Mouse (Mus musculus) ES-E14 (cell line): ENCODE measurements at regions not wholly inside any gene's neighbourhood (a gene's known extent, or its start where the extent isn't known, plus 50 kb on each side); places are given as distances from the start of the nearest gene placed in this dataset.

ENCODE experiments used
- DNase-seq: peaks from one replicate; pipeline ENCODE4 v3.0.0-alpha.2; 2013; ENCODE audit warnings: low read depth, low spot score
- H3K27ac ChIP-seq: 2 replicates; pipeline ENCODE4 v1.5.1; 2012; ENCODE audit warnings: low read depth, mild to moderate bottlenecking, low read length, moderate library complexity, mixed read lengths; ENCODE audit not compliant: poor library complexity, insufficient read depth, severe bottlenecking
- H3K36me3 ChIP-seq: 2 replicates; pipeline ENCODE4 v1.6.1; 2012; ENCODE audit warnings: mild to moderate bottlenecking, low read length, moderate library complexity, mixed read lengths; ENCODE audit not compliant: control insufficient read depth, poor library complexity, insufficient read depth, severe bottlenecking
- H3K4me1 ChIP-seq, 2 experiments: fragments of 150-350 bp in 1 of 2; sonication (generic) in 1 of 2; 2 replicates each; pipeline ENCODE4 v1.6.1; 2012; ENCODE audit warnings: low read length in 2 of 2, mild to moderate bottlenecking in 1 of 2, mixed read lengths in 1 of 2; ENCODE audit not compliant: control insufficient read depth in 2 of 2, insufficient read depth in 2 of 2, poor library complexity in 1 of 2
- H3K4me3 ChIP-seq, 2 experiments: fragments of 150-350 bp in 1 of 2; sonication (generic) in 1 of 2; 2 replicates each; pipeline ENCODE4 v1.5.1; 2012; ENCODE audit warnings: low read length in 2 of 2, low read depth in 1 of 2, mild to moderate bottlenecking in 1 of 2, mixed read lengths in 1 of 2; ENCODE audit not compliant: insufficient read depth in 1 of 2, poor library complexity in 1 of 2, severe bottlenecking in 1 of 2
- H3K9ac ChIP-seq: 2 replicates; pipeline ENCODE4 v1.6.1; 2012; ENCODE audit warnings: low read depth, mild to moderate bottlenecking, low read length, mixed read lengths; ENCODE audit not compliant: poor library complexity, insufficient read depth, severe bottlenecking
- H3K9me3 ChIP-seq: fragments of 150-350 bp; sonication (generic); 2 replicates; pipeline ENCODE4 v1.6.1; 2012; ENCODE audit warnings: low read depth, mild to moderate bottlenecking, low read length; ENCODE audit not compliant: control insufficient read depth, insufficient read depth
- CHD2 ChIP-seq: IDR thresholded peaks from 2 replicates; pipeline ENCODE4 v1.6.1; 2014; ENCODE audit warnings: mild to moderate bottlenecking, low read depth, low read length, inconsistent platforms
- HCFC1 ChIP-seq: IDR thresholded peaks from 2 replicates; pipeline ENCODE4 v1.6.1; 2012; ENCODE audit warnings: low read length, inconsistent platforms, borderline replicate concordance; ENCODE audit not compliant: insufficient read depth
- MAFK ChIP-seq: IDR thresholded peaks from 2 replicates; pipeline ENCODE4 v1.6.1; 2014; ENCODE audit warnings: mild to moderate bottlenecking, low read depth, low read length, inconsistent platforms; ENCODE audit not compliant: insufficient read depth
- ZC3H11A ChIP-seq: IDR thresholded peaks from 2 replicates; pipeline ENCODE4 v1.6.1; 2012; ENCODE audit warnings: low read depth, mild to moderate bottlenecking, inconsistent platforms, low read length, borderline replicate concordance
- ZNF384 ChIP-seq: IDR thresholded peaks from 2 replicates; pipeline ENCODE4 v1.6.1; 2012; ENCODE audit warnings: low read depth, low read length, inconsistent platforms
- in situ Hi-C, 2 experiments: fragments of 600-800 bp; cut with MboI; formaldehyde crosslinking; loops; one replicate each; pipeline ENCODE4 v1.15.1; 2025; ENCODE audit warnings: low sequenced_read_pairs in 2 of 2, inconsistent platforms in 1 of 2; ENCODE audit not compliant: unreplicated experiment in 2 of 2

DNA sequence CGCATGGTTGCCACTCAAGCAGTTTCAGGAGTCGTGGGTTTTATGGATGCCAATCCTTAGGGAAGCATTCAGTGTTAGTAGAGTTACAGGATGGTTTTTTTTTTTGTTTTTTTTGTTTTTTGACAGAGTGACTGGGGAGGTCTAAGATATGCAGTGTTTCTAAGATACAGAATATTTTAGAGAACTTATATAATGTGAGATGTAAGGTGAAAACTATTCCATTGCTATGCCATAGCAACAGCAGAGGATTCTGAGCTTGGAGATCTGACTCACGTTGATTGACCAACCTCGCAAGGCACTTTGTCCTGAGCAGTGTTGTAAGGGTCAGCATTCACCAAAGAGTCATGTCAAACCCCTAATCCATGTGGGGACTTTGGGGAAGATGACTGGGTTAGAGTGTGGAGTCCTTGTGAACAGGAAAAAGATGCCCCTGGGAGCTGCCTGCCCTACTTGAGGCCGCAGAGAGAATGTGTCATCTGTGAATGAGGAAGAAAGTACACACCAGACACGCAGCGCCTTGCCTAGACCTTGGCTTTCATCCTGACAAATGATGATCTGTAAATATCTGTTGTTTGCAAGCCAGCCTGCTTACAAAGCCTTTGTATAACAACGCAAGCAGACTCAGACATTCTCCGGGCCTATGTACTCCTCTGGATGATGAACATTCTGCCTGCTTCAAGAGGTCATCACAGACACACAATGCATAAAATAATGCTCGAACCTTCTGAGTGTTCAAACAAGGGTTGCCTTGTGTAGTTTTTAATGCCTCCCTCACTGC, 118.3 kb downstream of the Adamts15 start:
- Histone ChIP-seq H3K4me1 (no peaks in the 10 kb centered on the region), H3K9me3 (no peaks in the 10 kb centered on the region), H3K9ac (no peak overlapping the region), H3K4me3 (no peak overlapping the region), H3K36me3 (no peaks in the 10 kb centered on the region), H3K27ac (no peak overlapping the region)
- TF ChIP-seq MAFK (no peak), ZNF384 (no peak), ZC3H11A (no peak), HCFC1 (no peak), CHD2 (no peak)
- no peak for DNase-seq
- in situ Hi-C loops: no loop called here

GRCm38 (mm10) chr9:30802826-30803225, 119.4 kb downstream of the Adamts15 start:
- in situ Hi-C loops: no loop called here
- no peak overlapping the region for H3K27ac ChIP-seq

DNA sequence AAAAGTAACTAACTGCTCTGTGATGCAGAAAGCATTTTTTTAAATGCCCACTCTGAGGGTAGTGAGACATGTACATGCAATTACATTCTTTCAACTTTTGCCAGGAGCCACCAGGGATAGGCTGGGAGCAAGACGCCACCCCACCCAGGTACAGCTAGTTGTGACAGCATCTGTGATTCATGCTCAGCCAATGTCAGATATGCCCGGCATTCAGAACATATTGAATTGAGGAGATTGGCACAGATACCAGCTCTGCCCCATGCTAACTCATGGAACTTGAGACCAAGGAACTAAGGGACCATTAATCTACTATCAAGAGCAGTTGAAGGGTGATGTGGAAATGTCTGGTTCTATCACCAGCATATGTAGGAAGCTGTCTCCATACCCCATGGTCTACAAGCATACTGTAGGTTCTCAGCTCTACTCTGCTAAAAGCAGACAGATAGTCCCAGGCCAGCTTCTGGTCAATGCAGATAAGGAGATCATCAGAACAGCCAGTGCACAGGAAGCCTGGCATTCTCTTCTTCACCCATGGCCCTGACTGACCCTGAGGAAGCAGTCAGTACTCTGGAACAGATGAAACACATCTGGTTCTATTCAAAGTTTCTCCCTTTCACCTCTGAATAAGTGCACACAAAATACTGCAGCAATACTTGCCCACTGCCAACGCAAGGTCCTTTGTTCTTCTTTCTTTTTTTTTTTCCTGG, 127.4 kb downstream of the Adamts15 start:
- no peaks in the 10 kb centered on the region for H3K9me3 ChIP-seq
- H3K9ac ChIP-seq: no peak overlapping the region
- in situ Hi-C loops: no loop called here
- no peak overlapping the region for H3K27ac ChIP-seq
- no peak for DNase-seq
- TF ChIP-seq HCFC1: no peak
- TF ChIP-seq MAFK: no peak
- TF ChIP-seq ZNF384: no peak
- no peak for TF ChIP-seq CHD2
- no peaks in the 10 kb centered on the region for H3K4me1 ChIP-seq
- no peak overlapping the region for H3K4me3 ChIP-seq
- no peaks in the 10 kb centered on the region for H3K36me3 ChIP-seq

More at GRCm38 (mm10) chr9:30802826-30803225, 119.4 kb downstream of the Adamts15 start:
- Histone ChIP-seq H3K9me3 (no peaks in the 10 kb centered on the region), H3K9ac (no peak overlapping the region), H3K36me3 (no peaks in the 10 kb centered on the region), H3K4me3 (no peak overlapping the region), H3K4me1 (no peaks in the 10 kb centered on the region)
- DNase-seq: no peak
- TF ChIP-seq HCFC1 (no peak), ZC3H11A (no peak), ZNF384 (no peak), CHD2 (no peak), MAFK (no peak)

DNA sequence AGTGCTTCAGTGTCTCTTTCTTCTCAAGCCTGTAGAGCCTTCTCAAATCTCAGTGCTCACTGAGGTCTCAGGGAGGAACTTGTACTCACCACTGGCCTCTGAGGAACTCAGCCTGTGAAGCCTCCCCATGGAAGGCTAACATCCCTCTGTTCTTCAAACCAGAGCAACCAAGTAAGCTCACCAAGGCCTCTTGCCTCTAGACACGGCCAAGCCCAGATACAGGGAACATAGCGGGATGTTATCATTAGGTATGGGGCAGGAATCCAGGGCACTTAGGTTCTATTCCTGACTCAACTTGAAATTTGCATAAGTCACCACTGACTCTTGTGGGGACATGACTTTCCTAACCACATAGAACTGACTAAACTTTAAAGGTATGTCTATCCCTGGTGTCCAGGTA, 141.0 kb downstream of the Adamts15 start:
- in situ Hi-C loops: no loop called here
- no peak for TF ChIP-seq ZNF384
- no peak for TF ChIP-seq HCFC1
- no peak for TF ChIP-seq ZC3H11A
- no peak for TF ChIP-seq MAFK
- no peak overlapping the region for H3K9ac ChIP-seq

More for the DNA sequence above, 141.0 kb downstream of the Adamts15 start:
- Histone ChIP-seq H3K36me3 (no peaks in the 10 kb centered on the region), H3K4me3 (no peak overlapping the region), H3K9me3 (no peaks in the 10 kb centered on the region), H3K27ac (no peak overlapping the region), H3K4me1 (no peaks in the 10 kb centered on the region)
- DNase-seq: no peak
